Mouse (Mus musculus) kidney, embryonic 14.5 days (tissue): ENCODE measurements around the gene Cpxcr1. TPM values are rescaled to one million over a fixed set of nuclear protein-coding genes. Genes with fewer than 3 reads are reported as not detected.

Experiments used
- ATAC-seq: fragments of 200-750 bp; cut with Nextera tagmentation; 2 replicates; pipeline ENCODE4 v1.8.0; 2017; ENCODE audit warnings: moderate number of reproducible peaks, mild to moderate bottlenecking, moderate TSS enrichment, moderate library complexity; ENCODE audit not compliant: low FRiP score, low TSS enrichment
- H3K27ac ChIP-seq: fragments of 300-500 bp; sonication (generic); 2 replicates; pipeline ENCODE4 v1.5.1; 2014; ENCODE audit warnings: low read depth, mild to moderate bottlenecking, low read length, moderate library complexity, mixed read lengths
- H3K27me3 ChIP-seq: fragments of 300-500 bp; sonication (generic); 2 replicates; pipeline ENCODE4 v1.6.1; 2014; ENCODE audit warnings: mild to moderate bottlenecking, low read length; ENCODE audit not compliant: control insufficient read depth, insufficient read depth
- H3K36me3 ChIP-seq: fragments of 300-500 bp; sonication (generic); 2 replicates; pipeline ENCODE4 v1.6.1; 2014; ENCODE audit warnings: low read length, mixed read lengths; ENCODE audit not compliant: control insufficient read depth, insufficient read depth
- H3K4me1 ChIP-seq: fragments of 300-500 bp; sonication (generic); 2 replicates; pipeline ENCODE4 v1.6.1; 2014; ENCODE audit warnings: low read length, mixed read lengths; ENCODE audit not compliant: control insufficient read depth, insufficient read depth
- H3K4me2 ChIP-seq: fragments of 300-500 bp; sonication (generic); replicated peaks from 2 replicates; pipeline ENCODE4 v1.6.1; 2014; ENCODE audit warnings: low read depth, mild to moderate bottlenecking, low read length
- H3K4me3 ChIP-seq: fragments of 300-500 bp; sonication (generic); 2 replicates; pipeline ENCODE4 v1.5.1; 2014; ENCODE audit warnings: mild to moderate bottlenecking, low read length
- H3K9ac ChIP-seq: fragments of 300-500 bp; sonication (generic); 2 replicates; pipeline ENCODE4 v1.6.1; 2014; ENCODE audit warnings: low read depth, mild to moderate bottlenecking, low read length, moderate library complexity
- H3K9me3 ChIP-seq: fragments of 300-500 bp; sonication (generic); 2 replicates; pipeline ENCODE4 v1.6.1; 2016; ENCODE audit warnings: low read length; ENCODE audit not compliant: control insufficient read depth
- polyA plus RNA-seq: library from polyadenylated mRNA; unstranded; fragments of >200 nt; fragmentation: Nextera tagmentation; extraction: Ambion mirVana; gene quantifications from 2 replicates; pipeline ENCODE4 v1.2.1, GENCODE M21; 2014

Cpxcr1 gene
- not detected in 2 replicates for polyA plus RNA-seq

- Histone ChIP-seq H3K9me3 (no peaks in the 10 kb centered on the region), H3K4me3 (no peak within 1 kb of the TSS), H3K27me3 (no peaks in the 10 kb centered on the region), H3K4me1 (no peaks in the 10 kb centered on the region), H3K27ac (no peak within 1 kb of the TSS), H3K36me3 (no peaks in the 10 kb centered on the region), H3K4me2 (no peak within 1 kb of the TSS), H3K9ac (no peak within 1 kb of the TSS)
- no peak for ATAC-seq
Measured at GRCm38 (mm10) chrX:116448644-116449043, at the start of gene Cpxcr1. TSS of gene Cpxcr1 (plus strand) at chrX:116448944.

Other genes starting within 250 kb of the Cpxcr1 start
- not detected in 2 replicates for gene H2afb2, start 232.2 kb downstream of the Cpxcr1 start, polyA plus RNA-seq